Mouse (Mus musculus) kidney, adult 2 months (tissue): ENCODE measurements around the gene Rrp7a.

ENCODE experiments used
- CTCF ChIP-seq: fragments of 200-500 bp; conservative IDR thresholded peaks from 2 replicates; pipeline ENCODE4 v1.5.1; 2011; ENCODE audit warnings: low read depth, mild to moderate bottlenecking, control low read depth, low read length, moderate library complexity, mixed read lengths; ENCODE audit not compliant: insufficient read depth, insufficient read length
- POLR2A ChIP-seq: fragments of 200-500 bp; IDR thresholded peaks from one replicate; pipeline ENCODE4 v1.6.1; 2011; ENCODE audit warnings: low read depth, low read length, control low read depth

GRCm38 (mm10) chr15:83068270-83068669 lies 54.3 kb downstream of the Rrp7a start:
- TF ChIP-seq CTCF (no peak), POLR2A (no peak)
